Mouse (Mus musculus): Measurements from ENCODE around the gene Doc2g.

Doc2g gene

GRCm38 (mm10) chr19:4051741-4052515 is 48.8 kb downstream of the Doc2g start:
- intact Hi-C loops (cut with DNase I): loop anchor here (5.0 kb wide), 1 partner anchor 35 kb away; no protein-coding TSS in a partner anchor

- intact Hi-C loops (cut with DNase I): loop anchor here (5.0 kb wide), 1 partner anchor 35 kb away; no protein-coding TSS in a partner anchor
Measured at GRCm38 (mm10) chr19:4052516-4053030, 49.5 kb downstream of the Doc2g start.

- intact Hi-C loops (cut with DNase I): loop anchor here (5.0 kb wide), 1 partner anchor 33 kb away; no protein-coding TSS in a partner anchor
Measured at GRCm38 (mm10) chr19:4054613-4055012, 51.5 kb downstream of the Doc2g start.

- intact Hi-C loops (cut with DNase I): no loop called here
Measured at GRCm38 (mm10) chr19:4055216-4055946, 52.3 kb downstream of the Doc2g start.

- intact Hi-C loops (cut with DNase I): no loop called here
Measured at GRCm38 (mm10) chr19:4055947-4056693, 53.0 kb downstream of the Doc2g start.

Measured in adrenal gland (tissue).